Mouse (Mus musculus) right cerebral cortex, postnatal 10 days (tissue): ENCODE measurements around the gene Galm.
"Not testable (repeated sequence)": the region's sequence is repeated elsewhere in the genome, so short reads cannot be mapped to it uniquely, and the experiment has no call there.

Experiments
- DNase-seq, 2 experiments: peaks; one replicate each; pipeline ENCODE4 v3.0.0; 2021; ENCODE audit warnings: low spot score in 2 of 2

Galm gene

DNA sequence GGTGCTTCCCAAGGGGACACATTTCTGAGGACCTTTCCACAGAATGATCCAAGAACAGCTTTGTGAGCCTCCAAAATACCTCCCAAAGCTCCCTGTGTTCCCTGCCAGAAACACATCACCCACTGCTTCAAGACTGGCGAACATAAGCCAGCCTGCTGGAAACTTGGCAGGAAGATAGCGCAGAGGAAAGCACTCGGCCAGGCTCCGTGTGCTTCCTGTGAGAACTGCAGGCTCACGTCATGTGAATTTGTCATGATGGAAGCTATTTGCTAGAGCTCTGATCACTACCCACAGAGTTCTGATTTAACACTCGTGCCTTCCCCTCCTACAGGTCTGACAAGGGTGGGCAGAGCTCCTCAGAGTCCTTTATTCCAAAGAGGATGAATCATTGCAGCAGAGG, 38.5 kb downstream of the Galm start:
- DNase-seq, result peak; percentile 86 to 93

DNA sequence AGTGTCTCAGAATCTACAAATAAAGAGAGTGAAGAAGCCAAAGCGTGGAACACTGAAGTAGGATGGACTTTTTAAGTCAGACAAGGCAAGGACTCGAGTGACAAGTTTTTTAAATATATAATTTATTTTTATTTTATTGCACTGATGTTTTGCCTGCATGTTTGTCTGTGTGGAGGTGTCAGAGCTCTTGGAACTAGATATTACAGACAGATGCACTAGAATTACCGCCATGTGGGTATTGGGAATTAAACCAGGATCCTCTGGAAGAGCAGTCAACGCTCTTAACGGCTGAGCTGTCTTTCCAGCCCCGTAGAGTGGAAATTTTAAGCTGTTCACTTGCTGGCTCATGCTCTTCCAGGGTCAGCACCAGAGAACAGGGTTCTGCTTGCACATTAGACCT, 39.1 kb downstream of the Galm start:
- DNase-seq, result no peak

DNA sequence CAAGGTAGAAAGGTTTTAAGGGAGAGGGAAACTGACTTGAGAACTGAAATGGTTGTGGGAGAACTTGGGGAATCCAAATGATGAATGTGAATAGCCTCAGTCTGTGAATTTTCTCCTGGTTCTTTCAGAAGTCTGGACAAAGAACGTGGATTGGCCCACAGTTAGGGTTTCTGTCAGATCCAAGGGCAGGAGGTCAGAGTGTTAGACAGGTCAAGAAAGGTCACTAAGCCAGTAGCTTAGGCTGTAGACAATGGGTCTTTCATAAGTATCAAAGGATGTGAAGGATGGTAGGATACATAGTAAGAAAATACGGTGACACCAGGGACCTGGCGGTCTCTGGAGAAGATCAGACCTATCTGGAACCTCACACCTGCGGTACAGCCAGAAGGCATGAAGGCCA, 40.2 kb downstream of the Galm start:
- peak; percentile 33 to 52 for DNase-seq

DNA sequence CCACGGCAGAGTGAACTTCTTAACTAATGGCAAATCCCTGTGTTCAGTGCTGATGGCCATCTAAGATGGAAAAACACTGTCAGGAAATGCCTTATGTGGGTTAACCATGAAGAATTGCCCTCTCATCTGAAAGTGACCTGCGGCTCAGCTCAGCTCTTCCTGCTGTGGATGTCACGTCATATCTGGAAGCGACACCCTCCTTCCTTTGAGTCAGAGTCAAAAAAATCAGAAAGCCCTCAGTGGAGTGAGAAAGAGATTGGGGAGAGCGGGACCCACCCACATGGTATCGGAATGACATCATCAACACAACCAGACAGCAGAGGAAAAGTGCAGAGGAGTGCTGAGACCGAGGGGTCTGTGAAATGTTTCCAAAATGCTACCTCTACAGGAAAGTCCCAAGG, 40.6 kb downstream of the Galm start:
- DNase-seq, result peak; percentile 44 to 73

DNA sequence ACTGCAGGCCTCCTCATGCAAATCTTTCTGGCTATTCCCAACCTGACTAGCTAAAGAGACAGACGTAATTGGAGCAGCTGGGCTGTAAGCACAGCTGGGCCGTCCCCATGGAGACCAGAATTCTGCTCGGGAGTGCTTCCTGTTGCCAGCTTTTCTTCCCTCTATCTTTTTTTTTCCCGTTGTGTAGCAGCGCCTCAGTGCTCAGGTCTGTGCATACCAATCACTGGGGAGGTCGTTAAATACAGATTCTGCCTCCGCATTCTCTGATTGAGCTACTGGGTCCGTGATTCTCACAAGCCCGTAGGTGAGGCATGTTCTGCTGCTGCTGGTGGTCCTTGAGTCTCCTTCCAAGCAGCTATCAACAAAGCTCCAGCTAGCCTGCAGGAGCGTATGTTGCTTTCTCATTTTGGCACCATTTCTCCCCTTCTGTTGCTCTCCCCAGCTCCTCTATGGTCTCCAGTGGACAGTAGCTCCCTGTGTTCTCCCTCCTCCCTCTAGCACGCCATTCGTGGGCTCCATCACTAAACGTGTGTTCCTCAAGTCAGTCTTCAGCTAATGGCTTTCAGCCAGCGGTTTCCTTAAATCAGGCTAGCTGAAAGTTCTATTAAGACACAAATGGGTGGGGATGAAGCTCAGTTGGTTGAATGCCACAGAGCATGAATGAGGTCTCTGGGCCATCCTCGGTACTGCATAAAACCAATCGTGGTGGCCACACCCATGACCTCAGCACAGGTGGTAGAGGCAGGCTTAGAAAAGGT, 41.3 kb downstream of the Galm start:
- DNase-seq, result peak; percentile 82 to 92

DNA sequence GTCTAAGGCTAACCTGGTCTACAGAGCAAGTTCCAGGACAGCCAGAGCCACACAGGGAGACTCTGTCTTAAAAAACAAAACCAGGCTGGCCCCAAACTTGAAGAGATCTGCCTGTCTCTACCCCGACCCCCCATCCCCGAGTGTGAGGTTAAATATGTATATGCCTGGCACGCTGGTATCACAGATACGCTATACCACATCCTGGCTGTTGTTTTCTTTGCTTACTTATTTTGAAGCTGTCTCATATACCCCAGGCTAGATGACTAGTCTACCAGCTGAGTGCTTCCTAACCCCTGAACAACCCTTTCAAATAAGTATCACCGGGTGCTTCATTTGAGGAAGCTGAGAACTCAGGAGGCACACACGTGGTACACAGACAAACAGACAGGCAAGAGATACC, 42.5 kb downstream of the Galm start:
- no peak for DNase-seq

DNA sequence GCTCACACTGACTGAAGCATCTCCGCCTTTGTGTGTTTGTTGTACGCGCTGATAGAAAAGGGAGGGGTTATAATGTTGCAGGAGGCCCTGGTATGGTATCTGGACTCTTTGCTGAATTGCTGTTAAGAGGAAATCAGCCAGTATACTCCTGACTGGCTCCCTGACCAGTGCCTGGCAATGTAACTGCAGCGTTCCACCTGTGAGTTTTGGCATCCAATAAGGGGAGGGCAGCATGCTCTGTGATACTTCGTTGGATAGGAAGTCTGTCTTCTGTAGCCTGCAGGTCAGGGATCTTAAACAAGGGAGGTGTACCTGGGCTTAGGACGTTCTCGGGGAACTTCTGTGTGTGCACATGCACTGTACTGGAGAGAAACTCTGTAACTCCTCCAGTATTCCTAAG, 43.7 kb downstream of the Galm start:
- no peak for DNase-seq

DNA sequence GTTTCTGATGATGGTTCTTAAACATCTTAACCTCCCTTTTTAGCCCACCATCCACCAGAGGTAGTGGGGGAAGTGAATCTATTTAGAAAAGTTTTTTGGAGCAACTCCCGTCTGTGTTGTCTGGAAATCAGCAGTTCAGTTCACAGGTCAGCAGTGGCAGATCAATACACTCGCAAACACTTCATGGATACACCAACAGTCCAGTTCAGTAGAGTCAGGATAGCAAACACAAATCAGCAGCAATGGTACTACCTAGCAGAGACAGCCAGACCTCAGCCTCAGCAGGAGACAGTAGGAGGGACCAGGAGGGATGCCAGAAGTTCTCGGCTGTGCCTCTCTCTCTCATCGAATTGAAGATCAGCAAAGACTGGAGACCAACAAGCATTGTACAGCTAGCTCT, 44.7 kb downstream of the Galm start:
- no peak for DNase-seq

DNA sequence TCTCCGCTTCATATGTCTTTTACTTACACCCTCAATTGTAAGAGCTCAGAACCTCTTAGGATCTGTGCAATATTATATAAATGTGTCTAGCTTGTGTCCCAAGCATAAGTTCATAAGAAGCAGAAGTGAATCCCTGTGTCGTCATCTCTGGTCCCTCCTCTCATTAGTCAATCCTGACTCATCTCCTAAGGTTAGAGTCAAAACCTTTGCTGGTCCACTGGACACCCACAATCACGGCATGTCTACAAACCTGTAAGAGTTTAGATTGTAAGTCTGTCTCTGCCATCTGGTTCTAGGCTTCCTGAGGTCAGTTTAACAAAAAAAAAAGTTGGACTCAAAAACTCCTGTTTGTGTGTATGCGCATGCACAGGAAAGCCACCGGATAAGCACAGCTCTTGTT, 45.5 kb downstream of the Galm start:
- no peak for DNase-seq

DNA sequence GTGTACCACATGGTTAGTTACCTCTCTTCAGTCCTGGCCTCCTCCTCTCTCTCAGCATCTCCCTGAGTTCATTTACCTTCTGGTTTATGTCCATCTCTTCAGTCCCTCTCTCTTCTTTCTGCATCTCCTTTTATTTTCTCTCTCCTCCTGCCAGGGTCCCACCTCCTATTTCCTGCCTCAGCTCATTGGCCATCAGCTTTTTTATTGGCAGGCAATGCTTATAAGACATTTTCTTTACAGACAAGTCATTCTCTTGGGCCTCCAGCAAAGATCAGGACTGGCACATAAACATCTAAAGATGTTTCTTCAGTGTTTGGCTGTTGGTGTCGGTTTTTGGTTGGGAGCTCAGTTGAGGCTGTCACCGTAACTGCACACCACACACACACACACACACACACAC, 46.4 kb downstream of the Galm start:
- DNase-seq, result no peak

DNA sequence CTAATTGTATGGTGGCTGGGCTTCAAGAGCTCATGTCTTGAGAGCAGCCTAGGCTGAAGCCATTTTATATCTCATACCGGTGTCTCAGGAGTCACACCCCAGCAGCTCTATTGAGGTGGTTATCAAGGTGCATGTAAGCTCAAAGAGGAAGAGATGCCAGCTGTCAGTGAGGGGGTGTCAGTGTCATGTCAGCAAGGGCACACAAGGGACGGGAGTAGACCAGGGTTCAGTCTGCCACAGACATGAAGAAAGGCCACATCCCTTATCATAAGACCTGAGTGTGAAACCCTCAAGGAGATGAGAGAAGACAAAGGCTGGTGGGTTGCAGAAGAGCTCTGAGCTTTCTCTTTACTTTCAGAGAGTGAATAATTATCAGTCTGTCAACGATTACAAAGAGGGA, 46.9 kb downstream of the Galm start:
- no peak for DNase-seq

DNA sequence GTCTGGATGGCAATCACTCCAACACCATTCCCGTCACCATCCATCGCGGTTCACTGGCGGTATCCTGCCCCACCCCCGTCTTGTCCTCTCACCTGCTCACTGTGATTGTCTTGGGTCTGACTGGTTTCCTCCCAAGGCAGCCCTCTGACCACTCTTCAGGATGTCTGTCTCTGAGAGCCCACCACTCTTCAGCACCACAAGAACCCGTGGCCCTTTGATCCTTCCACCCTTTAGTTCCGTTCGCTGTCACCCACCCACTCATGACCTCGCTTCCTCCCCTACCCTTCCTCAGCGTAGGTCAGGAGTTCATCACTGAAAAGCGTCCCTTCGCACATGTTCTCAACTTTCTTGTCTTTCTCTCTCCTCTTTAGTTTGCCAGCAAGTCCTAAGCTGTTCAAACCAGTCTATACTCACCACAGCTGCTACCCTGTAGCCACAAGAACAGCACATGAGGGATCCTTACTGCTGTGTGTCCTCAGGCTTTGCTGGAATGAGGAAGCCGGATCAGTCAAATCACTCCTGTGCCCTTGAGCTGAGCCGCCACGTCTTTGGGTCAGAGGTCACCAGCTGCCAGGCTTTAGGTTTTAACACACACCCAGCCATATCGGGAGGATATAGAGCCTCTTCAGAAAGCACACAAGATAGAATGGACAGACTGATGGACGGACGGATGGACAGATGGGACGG, 47.6 kb downstream of the Galm start:
- no peak for DNase-seq

DNA sequence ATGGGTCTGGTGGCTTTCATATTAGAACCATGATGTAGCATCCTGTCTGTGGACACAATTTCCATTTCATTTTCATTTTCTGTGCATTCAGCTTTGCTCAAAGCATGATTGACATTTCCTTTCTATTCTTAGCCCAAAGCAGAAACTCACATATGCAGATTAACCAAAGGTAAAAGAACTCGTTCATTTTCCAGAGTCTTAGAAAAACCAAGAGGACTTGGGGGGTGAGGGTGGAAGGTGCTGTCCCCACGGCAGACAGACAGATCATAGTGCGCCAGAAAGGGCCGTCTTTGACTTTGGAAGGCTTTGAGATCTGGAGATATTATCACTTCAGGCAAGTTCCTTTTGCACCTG, 48.1 kb downstream of the Galm start:
- no peak for DNase-seq

DNA sequence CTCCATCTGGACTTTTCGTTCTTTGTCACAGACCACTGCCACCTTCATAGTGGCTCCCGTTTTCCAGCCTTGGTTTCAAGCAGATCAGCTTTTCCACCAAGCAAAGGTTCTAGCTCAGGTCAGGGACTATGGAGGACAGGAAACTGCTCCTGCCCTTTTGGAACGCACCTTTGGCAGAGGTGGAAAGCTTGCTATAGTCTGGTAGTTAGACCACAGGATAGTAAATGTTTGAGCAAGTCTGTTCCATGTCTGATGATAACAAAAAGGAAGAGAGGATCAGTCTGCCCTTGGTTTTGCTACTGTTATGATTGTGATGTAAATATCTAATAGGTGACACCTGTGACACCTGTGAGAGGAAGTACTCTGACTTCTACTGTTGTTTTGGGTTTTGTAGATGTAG, 48.7 kb downstream of the Galm start:
- DNase-seq, result no peak

DNA sequence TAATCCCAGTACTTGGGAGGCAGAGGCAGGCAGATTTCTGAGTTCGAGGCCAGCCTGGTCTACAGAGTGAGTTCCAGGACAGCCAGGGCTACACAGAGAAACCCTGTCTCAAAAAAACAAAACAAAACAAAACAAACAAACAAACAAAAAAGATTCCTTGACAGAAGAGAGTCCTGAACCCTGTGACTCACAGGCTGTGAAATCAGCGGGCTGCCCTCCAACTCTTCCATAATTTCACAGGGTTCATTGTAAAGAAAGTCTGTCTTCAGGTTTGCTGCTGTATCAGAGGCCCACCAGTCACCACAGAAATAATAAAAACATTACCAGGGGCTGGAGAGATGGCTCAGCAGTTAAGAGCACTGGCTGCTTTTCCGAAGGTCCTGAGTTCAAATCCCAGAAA, 51.6 kb downstream of the Galm start:
- DNase-seq, result not testable (repeated sequence)

DNA sequence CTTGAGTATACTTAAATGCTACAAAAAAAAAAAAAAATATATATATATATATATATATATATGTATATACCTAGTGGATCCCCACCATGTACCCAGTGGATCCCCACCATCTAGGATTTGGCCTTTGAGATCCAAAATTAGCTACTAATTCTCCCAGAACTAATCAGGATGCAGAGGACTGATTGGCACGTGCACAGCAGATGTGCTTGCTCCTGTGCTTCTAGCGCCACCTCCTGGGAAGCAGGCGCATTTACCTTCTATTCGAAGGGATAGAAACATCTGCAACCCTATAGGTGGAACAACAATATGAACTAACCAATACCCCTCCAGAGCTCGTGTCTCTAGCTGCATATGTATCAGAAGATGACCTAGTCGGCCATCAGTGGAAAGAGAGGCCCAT, 52.7 kb downstream of the Galm start:
- peak; percentile 87 for DNase-seq

DNA sequence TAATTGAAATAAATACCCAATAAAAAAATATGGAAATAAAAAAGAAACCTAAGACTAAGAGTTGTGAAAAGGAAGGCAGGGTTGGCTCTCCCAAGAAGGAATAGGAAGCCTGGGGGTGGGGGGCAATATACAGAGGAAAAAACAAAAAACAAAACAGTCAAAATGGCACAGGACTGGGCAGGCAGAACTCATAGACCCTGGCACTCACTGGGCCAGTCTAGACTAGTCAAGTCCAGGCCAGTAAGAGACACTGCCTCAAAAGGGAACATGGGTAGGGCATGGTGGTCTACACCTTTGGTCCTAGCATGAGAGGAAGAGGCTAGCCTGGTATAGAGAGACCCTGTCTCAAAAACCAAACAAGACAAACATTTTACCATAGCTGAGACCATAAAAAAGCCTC, 53.2 kb downstream of the Galm start:
- no peak for DNase-seq

DNA sequence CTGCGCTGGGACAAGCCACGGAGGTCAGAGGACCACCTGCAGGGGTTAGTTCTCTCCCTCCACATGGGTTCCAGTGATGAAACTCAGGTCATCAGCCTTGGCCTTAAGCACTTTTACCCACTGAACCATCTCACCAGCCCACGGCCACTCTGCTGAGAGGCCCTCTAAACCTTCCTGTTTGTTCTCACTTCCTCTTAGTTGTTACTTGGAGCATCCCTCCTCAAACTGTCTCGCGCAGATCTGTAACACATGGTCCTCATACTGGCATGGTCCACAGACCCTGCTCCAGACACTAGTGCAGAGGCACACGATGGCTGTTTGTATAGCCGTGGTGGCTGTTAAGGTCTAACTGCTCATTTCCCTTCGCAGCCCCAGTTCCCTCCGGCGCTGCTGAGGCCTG, 56.3 kb downstream of the Galm start:
- no peak for DNase-seq

DNA sequence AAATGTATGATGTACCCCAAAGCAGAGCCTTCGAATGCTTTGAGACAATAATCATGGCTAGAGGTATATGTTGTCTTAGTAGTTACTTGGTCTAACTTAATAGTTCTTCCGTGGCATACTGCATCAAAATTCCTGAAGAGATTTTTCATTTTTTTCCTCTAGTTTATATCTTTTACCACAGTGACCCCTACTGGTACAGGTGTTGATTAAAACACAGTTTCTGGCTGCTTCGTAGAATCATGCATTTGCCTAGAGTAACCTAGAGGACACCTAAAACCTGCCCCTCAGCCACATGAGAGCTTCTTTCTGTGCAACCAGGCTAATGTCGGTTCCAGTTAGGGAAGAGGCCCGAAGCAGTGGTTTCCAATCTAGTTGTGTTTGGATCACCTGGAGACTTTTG, 65.8 kb downstream of the Galm start:
- DNase-seq, result no peak

DNA sequence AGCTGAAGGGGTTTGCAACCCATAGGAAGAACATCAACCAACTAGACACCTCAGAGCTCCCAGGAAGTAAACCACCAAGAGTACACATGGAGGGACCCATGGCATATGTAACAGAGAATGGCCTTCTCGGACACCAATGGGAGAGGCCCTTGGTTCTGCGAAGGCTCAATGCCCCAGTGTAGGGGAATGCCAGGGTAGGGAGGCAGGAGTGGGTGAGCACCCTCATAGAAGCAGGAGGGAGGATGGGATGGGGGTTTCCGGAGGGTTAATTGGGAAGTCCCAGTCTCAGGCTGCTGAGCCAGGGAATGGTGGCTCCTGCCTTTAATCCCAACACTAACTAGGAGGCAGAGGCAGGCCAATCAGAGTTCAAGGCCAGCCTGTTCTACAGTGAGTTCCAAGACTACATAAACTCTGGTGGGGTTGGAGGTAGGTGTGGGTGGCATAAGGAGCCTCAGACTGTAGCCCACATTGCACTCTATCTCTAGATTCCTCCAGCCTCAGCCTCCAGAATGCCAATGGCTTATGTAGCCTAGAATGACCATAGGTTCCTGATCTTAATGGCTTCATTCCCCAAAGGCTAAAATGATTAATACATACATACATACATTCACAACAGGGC, 72.0 kb downstream of the Galm start:
- no peak for DNase-seq

DNA sequence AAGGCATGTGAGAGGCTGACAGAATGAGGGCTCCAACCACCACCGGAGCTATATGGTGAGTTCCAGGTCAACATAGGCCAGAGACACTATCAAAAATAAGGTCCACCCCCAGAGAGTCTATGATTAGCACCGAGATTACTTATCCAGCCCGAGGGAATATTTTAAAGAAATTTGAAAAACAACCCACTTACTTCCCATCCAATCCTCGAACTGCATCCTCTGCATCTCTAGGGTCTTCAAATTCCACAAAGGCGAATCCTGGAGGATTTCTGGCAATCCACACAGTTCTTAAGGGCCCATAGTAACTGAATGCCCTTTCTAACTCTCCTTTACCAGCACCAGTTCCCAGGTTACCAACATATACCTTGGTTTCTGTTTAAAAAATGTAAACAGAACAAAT, 78.4 kb downstream of the Galm start:
- DNase-seq, result no peak

DNA sequence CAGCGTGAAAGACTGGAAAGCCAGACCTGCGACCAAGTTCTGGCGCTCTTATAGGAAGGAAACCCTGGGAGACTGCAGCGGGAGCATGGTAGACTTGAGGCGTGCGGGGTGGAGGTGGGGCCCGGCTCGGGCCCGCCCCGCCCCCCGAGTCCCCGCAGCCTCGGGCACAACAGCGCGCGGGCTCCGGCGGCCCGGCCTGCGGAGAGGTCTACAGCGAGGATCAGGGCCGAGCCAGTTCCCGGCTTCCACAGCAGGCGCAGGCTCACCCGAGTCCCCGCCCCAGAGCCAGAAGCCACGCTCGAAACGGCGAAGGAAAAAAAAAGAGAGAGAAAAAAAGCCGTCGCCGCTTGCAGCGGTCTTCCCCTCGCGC, 79.0 kb downstream of the Galm start:
- DNase-seq, result no peak
